Mouse (Mus musculus) thymus, adult 2 months (tissue): ENCODE measurements around the gene Glis1.

Experiments used
- CTCF ChIP-seq: fragments of 200-500 bp; IDR thresholded peaks from 2 replicates; pipeline ENCODE4 v1.5.1; 2012; ENCODE audit warnings: mild to moderate bottlenecking, control low read depth, low read length, moderate library complexity, borderline replicate concordance; ENCODE audit not compliant: control insufficient read depth, poor library complexity, insufficient read depth; ENCODE audit errors: extremely low read depth
- POLR2A ChIP-seq: fragments of 200-500 bp; IDR thresholded peaks from 2 replicates; pipeline ENCODE4 v1.6.1; 2012; ENCODE audit warnings: mild to moderate bottlenecking, low read length, control low read depth, moderate library complexity; ENCODE audit not compliant: control insufficient read depth, poor library complexity, insufficient read depth; ENCODE audit errors: extremely low read depth

- no peak for TF ChIP-seq CTCF
- TF ChIP-seq POLR2A: no peak
These were observed 1.7 kb upstream of the Glis1 start for GRCm38 (mm10) chr4:107432717-107433116.
